Mouse (Mus musculus) brown adipose tissue, adult 24 weeks (tissue): ENCODE measurements around the gene Atf1. TPM values are rescaled to one million over a fixed set of nuclear protein-coding genes. Genes with fewer than 3 reads are reported as not detected.
"Not testable (repeated sequence)": the region's sequence is repeated elsewhere in the genome, so short reads cannot be mapped to it uniquely, and the experiment has no call there.

ENCODE experiments used
- H3K27ac ChIP-seq: fragments of 200-500 bp; replicated peaks from 2 replicates; pipeline ENCODE4 v1.5.1; 2012; ENCODE audit warnings: low read depth, mild to moderate bottlenecking, low read length
- H3K4me1 ChIP-seq: fragments of 200-500 bp; 2 replicates; pipeline ENCODE4 v1.6.1; 2012; ENCODE audit warnings: low read length, mixed read lengths; ENCODE audit not compliant: control insufficient read depth, insufficient read depth, insufficient read length
- H3K4me3 ChIP-seq: fragments of 200-500 bp; 2 replicates; pipeline ENCODE4 v1.5.1; 2012; ENCODE audit warnings: low read depth, mild to moderate bottlenecking, low read length, moderate library complexity; ENCODE audit not compliant: insufficient read depth
- polyA plus RNA-seq: library from polyadenylated mRNA; stranded (reverse); fragments of >200 nt; gene quantifications from 2 replicates; pipeline ENCODE4 v1.2.4, GENCODE M21; 2012; ENCODE audit not compliant: missing spikeins, insufficient read depth, insufficient read length

The Atf1 gene
- polyA plus RNA-seq, 1 experiment, result 29.0 TPM

GRCm38 (mm10) chr15:100230655-100231054 is 3.0 kb downstream of the Atf1 start:
- no peak overlapping the region for H3K27ac ChIP-seq
- no peak overlapping the region for H3K4me3 ChIP-seq

GRCm38 (mm10) chr15:100231616-100232525 is 4.3 kb downstream of the Atf1 start:
- peaks cover 6% of the 10 kb centered on the region; the same call in 1 of the 2 replicates for H3K4me1 ChIP-seq
- H3K4me3 ChIP-seq, result no peak overlapping the region
- H3K27ac ChIP-seq, result no peak overlapping the region

More at GRCm38 (mm10) chr15:100230655-100231054, 3.0 kb downstream of the Atf1 start:
- H3K4me1 ChIP-seq, result peaks cover 10% of the 10 kb centered on the region; the same call in 1 of the 2 replicates

GRCm38 (mm10) chr15:100235208-100235965 is 7.8 kb downstream of the Atf1 start:
- Histone ChIP-seq H3K4me1 (peaks cover 3% of the 10 kb centered on the region; the same call in 1 of the 2 replicates), H3K27ac (no peak overlapping the region), H3K4me3 (no peak overlapping the region)

- H3K4me3 ChIP-seq, result no peak overlapping the region
- no peak overlapping the region for H3K27ac ChIP-seq
- H3K4me1 ChIP-seq, result no peaks in the 10 kb centered on the region
These were observed 9.3 kb downstream of the Atf1 start for GRCm38 (mm10) chr15:100236952-100237351.

GRCm38 (mm10) chr15:100241780-100242179 is 14.2 kb downstream of the Atf1 start:
- no peak overlapping the region for H3K27ac ChIP-seq
- H3K4me1 ChIP-seq, result no peaks in the 10 kb centered on the region
- no peak overlapping the region for H3K4me3 ChIP-seq

GRCm38 (mm10) chr15:100245951-100246350 is 18.3 kb downstream of the Atf1 start:
- no peak overlapping the region for H3K4me3 ChIP-seq
- no peaks in the 10 kb centered on the region for H3K4me1 ChIP-seq
- H3K27ac ChIP-seq, result no peak overlapping the region

GRCm38 (mm10) chr15:100247296-100247695 is 19.7 kb downstream of the Atf1 start:
- Histone ChIP-seq H3K4me1 (no peaks in the 10 kb centered on the region), H3K4me3 (no peak overlapping the region), H3K27ac (no peak overlapping the region)

- H3K27ac ChIP-seq, result no peak overlapping the region
- H3K4me1 ChIP-seq, result no peaks in the 10 kb centered on the region
- H3K4me3 ChIP-seq, result no peak overlapping the region
These were observed 21.2 kb downstream of the Atf1 start for GRCm38 (mm10) chr15:100248665-100249433.

- Histone ChIP-seq H3K4me1 (no peaks in the 10 kb centered on the region), H3K27ac (no peak overlapping the region), H3K4me3 (no peak overlapping the region)
These were observed 23.6 kb downstream of the Atf1 start for GRCm38 (mm10) chr15:100251153-100251780.

- H3K4me3 ChIP-seq, result no peak overlapping the region
These were observed 28.8 kb downstream of the Atf1 start for GRCm38 (mm10) chr15:100256386-100256785.

GRCm38 (mm10) chr15:100257305-100257704 is 29.7 kb downstream of the Atf1 start:
- no peak overlapping the region for H3K4me3 ChIP-seq
- H3K4me1 ChIP-seq, result no peaks in the 10 kb centered on the region
- H3K27ac ChIP-seq, result no peak overlapping the region

More at GRCm38 (mm10) chr15:100256386-100256785, 28.8 kb downstream of the Atf1 start:
- Histone ChIP-seq H3K27ac (no peak overlapping the region), H3K4me1 (no peaks in the 10 kb centered on the region)

- Histone ChIP-seq H3K4me1 (no peaks in the 10 kb centered on the region), H3K4me3 (no peak overlapping the region), H3K27ac (no peak overlapping the region)
These were observed 31.2 kb downstream of the Atf1 start for GRCm38 (mm10) chr15:100258646-100259425.

- not testable (repeated sequence) for H3K4me3 ChIP-seq, H3K27ac ChIP-seq, H3K4me1 ChIP-seq
These were observed 32.7 kb downstream of the Atf1 start for GRCm38 (mm10) chr15:100260351-100260750.
